Mouse (Mus musculus) stomach, embryonic 16.5 days (tissue): Measurements from ENCODE around the gene Jak3. TPM values are rescaled to one million over a fixed set of nuclear protein-coding genes. Genes with fewer than 3 reads are reported as not detected.

Experiments used
- ATAC-seq: fragments of 200-750 bp; cut with Nextera tagmentation; 2 replicates; pipeline ENCODE4 v1.8.0; 2017; ENCODE audit warnings: moderate number of reproducible peaks, moderate TSS enrichment; ENCODE audit not compliant: insufficient read depth, low FRiP score
- H3K27ac ChIP-seq: fragments of 300-500 bp; sonication (generic); 2 replicates; pipeline ENCODE4 v1.5.1; 2014; ENCODE audit warnings: low read length
- H3K27me3 ChIP-seq: fragments of 300-500 bp; sonication (generic); 2 replicates; pipeline ENCODE4 v1.6.1; 2014; ENCODE audit warnings: low read length, control low read depth, mixed read lengths; ENCODE audit not compliant: control insufficient read depth, insufficient read depth
- H3K36me3 ChIP-seq: fragments of 300-500 bp; sonication (generic); 2 replicates; pipeline ENCODE4 v1.6.1; 2014; ENCODE audit warnings: low read length; ENCODE audit not compliant: control insufficient read depth, insufficient read depth
- H3K4me1 ChIP-seq: fragments of 300-500 bp; sonication (generic); 2 replicates; pipeline ENCODE4 v1.6.1; 2014; ENCODE audit warnings: low read length, control low read depth, mixed read lengths; ENCODE audit not compliant: control insufficient read depth, insufficient read depth
- H3K4me2 ChIP-seq: fragments of 300-500 bp; sonication (generic); 2 replicates; pipeline ENCODE4 v1.6.1; 2014; ENCODE audit warnings: low read depth, low read length, mixed read lengths
- H3K4me3 ChIP-seq: fragments of 300-500 bp; sonication (generic); replicated peaks from 2 replicates; pipeline ENCODE4 v1.5.1; 2014; ENCODE audit warnings: mild to moderate bottlenecking, low read length
- H3K9ac ChIP-seq: fragments of 300-500 bp; sonication (generic); 2 replicates; pipeline ENCODE4 v1.6.1; 2014; ENCODE audit warnings: low read length
- H3K9me3 ChIP-seq: fragments of 300-500 bp; sonication (generic); replicated peaks from 2 replicates; pipeline ENCODE4 v1.6.1; 2016; ENCODE audit warnings: low read length, control low read depth; ENCODE audit not compliant: control insufficient read depth
- WGBS: fragments of 180-500 bp; shearing (Covaris S2); extraction: QIAGEN DNeasy Blood & Tissue Kit; methylation state at CpG from one replicate; pipeline ENCODE4 v1.1.7; 2014; 5-methylcytosine and 5-hydroxymethylcytosine counted together
- polyA plus RNA-seq: library from polyadenylated mRNA; unstranded; fragments of >200 nt; fragmentation: Nextera tagmentation; extraction: Ambion mirVana; gene quantifications from 2 replicates; pipeline ENCODE4 v1.2.1, GENCODE M21; 2015

The Jak3 gene
- polyA plus RNA-seq, 1 experiment from 2014 or later, result 9.5 TPM

DNA sequence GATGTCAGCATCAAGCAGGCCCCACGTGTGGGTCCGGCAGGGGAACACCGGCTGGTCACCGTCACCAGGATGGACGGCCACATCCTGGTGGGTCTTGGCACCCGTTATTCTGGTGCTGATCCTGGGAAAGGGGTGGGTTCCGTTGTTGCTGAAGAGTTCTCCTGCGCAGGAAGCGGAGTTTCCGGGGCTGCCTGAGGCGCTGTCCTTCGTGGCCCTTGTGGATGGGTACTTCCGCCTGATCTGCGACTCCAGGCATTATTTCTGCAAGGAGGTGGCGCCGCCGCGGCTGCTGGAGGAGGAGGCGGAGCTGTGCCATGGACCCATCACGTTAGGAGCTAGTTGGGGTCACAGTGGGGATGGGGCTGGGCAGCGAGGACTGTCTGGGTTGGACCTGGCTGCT, 4.4 kb downstream of the Jak3 start:
- Histone ChIP-seq H3K27ac (no peak overlapping the region), H3K27me3 (peaks cover 65% of the 10 kb centered on the region), H3K4me2 (0 out of 2 replicates have a peak overlapping the region, but pooled peaks have one; percentile 12), H3K4me1 (peaks cover 14% of the 10 kb centered on the region), H3K4me3 (no peak overlapping the region), H3K9ac (no peak overlapping the region), H3K36me3 (no peaks in the 10 kb centered on the region), H3K9me3 (no peaks in the 10 kb centered on the region)
- 30% methylated on average over 21 of the region's 21 CpGs for WGBS
- ATAC-seq, result no peak

DNA sequence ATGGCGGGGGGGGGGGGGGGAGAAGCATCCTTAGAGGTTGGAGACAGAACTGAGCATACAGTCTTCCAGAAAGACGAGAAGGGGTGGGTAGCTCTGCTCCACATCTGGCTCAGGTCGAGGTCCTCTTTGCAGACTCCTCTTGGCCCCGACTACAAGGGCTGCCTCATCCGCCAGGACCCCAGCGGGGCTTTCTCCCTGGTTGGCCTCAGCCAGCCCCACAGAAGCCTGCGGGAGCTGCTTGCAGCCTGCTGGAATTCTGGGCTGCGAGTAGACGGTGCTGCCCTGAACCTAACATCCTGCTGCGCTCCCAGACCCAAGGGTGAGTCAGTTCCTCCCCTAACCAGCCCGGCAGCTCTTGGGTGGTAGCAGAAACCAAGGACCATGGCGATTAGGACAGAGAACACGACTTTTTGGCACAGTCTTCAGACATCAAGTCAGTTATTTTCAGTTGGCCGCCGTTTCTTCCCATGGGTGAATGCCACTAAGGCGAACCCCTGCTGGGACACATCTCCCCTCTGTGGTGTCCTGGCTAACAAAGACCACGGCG, 5.3 kb downstream of the Jak3 start:
- H3K27ac ChIP-seq, result no peak overlapping the region
- ATAC-seq, result no peak
- H3K4me2 ChIP-seq, result no peak overlapping the region
- 25% methylated on average over 17 of the region's 18 CpGs for WGBS
- H3K9me3 ChIP-seq, result no peaks in the 10 kb centered on the region
- H3K9ac ChIP-seq, result no peak overlapping the region
- no peak overlapping the region for H3K4me3 ChIP-seq
- H3K36me3 ChIP-seq, result no peaks in the 10 kb centered on the region
- peaks cover 24% of the 10 kb centered on the region for H3K4me1 ChIP-seq
- peaks cover 75% of the 10 kb centered on the region for H3K27me3 ChIP-seq

- Histone ChIP-seq H3K36me3 (no peaks in the 10 kb centered on the region), H3K9ac (no peak overlapping the region), H3K27ac (no peak overlapping the region), H3K4me2 (no peak overlapping the region), H3K27me3 (peaks cover 89% of the 10 kb centered on the region), H3K4me1 (peaks cover 27% of the 10 kb centered on the region), H3K4me3 (no peak overlapping the region), H3K9me3 (no peaks in the 10 kb centered on the region)
- ATAC-seq, result no peak
- 78% methylated on average over 12 of the region's 12 CpGs for WGBS
These were observed 6.7 kb downstream of the Jak3 start for GRCm38 (mm10) chr8:71682832-71683231.

GRCm38 (mm10) chr8:71684701-71685100, 8.6 kb downstream of the Jak3 start:
- Histone ChIP-seq H3K36me3 (no peaks in the 10 kb centered on the region), H3K4me1 (peaks cover 22% of the 10 kb centered on the region), H3K4me3 (no peak overlapping the region), H3K9me3 (no peaks in the 10 kb centered on the region), H3K27me3 (peaks cover 99% of the 10 kb centered on the region), H3K27ac (no peak overlapping the region), H3K4me2 (no peak overlapping the region), H3K9ac (no peak overlapping the region)
- no peak for ATAC-seq
- WGBS, result 33% methylated on average over 10 of the region's 10 CpGs

GRCm38 (mm10) chr8:71685573-71685972, 9.5 kb downstream of the Jak3 start:
- 18% methylated on average over 29 of the region's 29 CpGs for WGBS
- no peak; the same call in 1 of the 2 replicates for ATAC-seq
- no peaks in the 10 kb centered on the region for H3K36me3 ChIP-seq
- H3K9me3 ChIP-seq, result no peaks in the 10 kb centered on the region
- H3K4me2 ChIP-seq, result peak overlapping the region; percentile 44
- H3K27ac ChIP-seq, result no peak overlapping the region
- peak overlapping the region; percentile 20 for H3K4me3 ChIP-seq
- H3K9ac ChIP-seq, result no peak overlapping the region
- H3K4me1 ChIP-seq, result peaks cover 20% of the 10 kb centered on the region
- peaks cover 99% of the 10 kb centered on the region for H3K27me3 ChIP-seq

DNA sequence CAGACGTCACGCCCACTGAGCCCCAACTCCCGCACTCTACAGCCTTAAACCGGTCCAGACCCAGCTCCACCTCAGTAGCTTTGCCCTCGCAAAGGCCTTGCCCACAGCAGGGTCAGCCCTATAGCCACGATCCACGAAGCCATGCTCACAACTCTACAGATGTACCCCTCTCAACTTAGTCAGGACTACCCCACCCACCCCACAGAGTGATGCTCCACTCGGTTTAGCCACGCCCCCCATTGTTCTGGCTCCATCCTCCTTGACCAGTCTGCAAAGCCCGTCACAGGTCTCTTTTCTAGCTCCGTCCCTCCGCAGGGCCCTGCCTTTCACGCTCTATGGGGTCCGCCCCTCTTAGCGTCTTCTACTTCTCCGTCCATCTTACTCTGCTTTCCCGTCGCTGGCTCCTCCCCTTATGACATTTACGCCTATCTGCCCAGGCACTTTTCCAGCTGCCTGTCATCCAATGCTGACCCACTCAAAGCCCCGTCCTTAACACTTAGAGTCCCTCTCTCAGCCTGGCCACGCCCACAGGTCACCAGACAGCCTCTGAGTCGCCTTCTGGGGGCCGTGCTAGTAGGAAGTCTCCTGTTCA, 10.1 kb downstream of the Jak3 start:
- H3K27me3 ChIP-seq, result peaks cover 99% of the 10 kb centered on the region
- H3K4me2 ChIP-seq, result peak overlapping the region; percentile 44
- no peak overlapping the region for H3K9ac ChIP-seq
- no peak overlapping the region for H3K27ac ChIP-seq
- H3K4me3 ChIP-seq, result peak overlapping the region; percentile 20
- ATAC-seq, result peak; percentile 39; the same call in 1 of the 2 replicates
- H3K9me3 ChIP-seq, result no peaks in the 10 kb centered on the region
- no peaks in the 10 kb centered on the region for H3K36me3 ChIP-seq
- 9% methylated on average over 23 of the region's 23 CpGs for WGBS
- peaks cover 20% of the 10 kb centered on the region for H3K4me1 ChIP-seq

DNA sequence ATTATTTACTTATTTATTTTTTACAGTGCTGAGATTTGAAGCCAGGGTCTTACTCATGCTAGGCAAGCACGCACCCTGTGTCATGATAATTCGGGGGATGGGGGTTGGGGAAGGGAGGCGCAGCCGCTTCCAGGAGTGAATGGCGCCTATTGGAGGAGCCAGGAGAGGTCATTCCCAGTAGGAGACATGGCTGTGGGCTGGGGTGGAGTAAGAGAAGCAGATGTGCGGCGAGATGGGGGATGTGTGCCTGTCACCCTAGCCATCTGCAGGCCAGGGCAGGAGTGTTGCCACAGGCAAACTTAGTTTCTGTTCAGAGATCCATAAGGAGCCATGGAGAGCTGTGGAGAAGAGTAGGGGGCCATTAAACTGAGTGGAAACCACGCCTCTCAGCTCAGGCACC, 11.5 kb downstream of the Jak3 start:
- 9% methylated on average over 8 of the region's 8 CpGs for WGBS
- H3K9me3 ChIP-seq, result no peaks in the 10 kb centered on the region
- H3K36me3 ChIP-seq, result no peaks in the 10 kb centered on the region
- H3K27ac ChIP-seq, result no peak overlapping the region
- peaks cover 15% of the 10 kb centered on the region for H3K4me1 ChIP-seq
- H3K4me2 ChIP-seq, result no peak overlapping the region
- H3K9ac ChIP-seq, result no peak overlapping the region
- H3K4me3 ChIP-seq, result no peak overlapping the region
- peaks cover 100% of the 10 kb centered on the region for H3K27me3 ChIP-seq
- ATAC-seq, result no peak

GRCm38 (mm10) chr8:71689028-71689427, 12.9 kb downstream of the Jak3 start, which contains the start of gene Insl3:
Gene Insl3, plus strand, starts transcription at chr8:71689214.
- H3K4me2 ChIP-seq, result no peak within 1 kb of the TSS
- H3K9me3 ChIP-seq, result no peaks in the 10 kb centered on the region
- no peak within 1 kb of the TSS for H3K27ac ChIP-seq
- no peak within 1 kb of the TSS for H3K4me3 ChIP-seq
- H3K36me3 ChIP-seq, result no peaks in the 10 kb centered on the region
- peaks cover 100% of the 10 kb centered on the region for H3K27me3 ChIP-seq
- no peak for ATAC-seq
- no peak within 1 kb of the TSS for H3K9ac ChIP-seq
- peaks cover 19% of the 10 kb centered on the region for H3K4me1 ChIP-seq
- WGBS, result 10% methylated on average over 33 of the region's 33 CpGs

DNA sequence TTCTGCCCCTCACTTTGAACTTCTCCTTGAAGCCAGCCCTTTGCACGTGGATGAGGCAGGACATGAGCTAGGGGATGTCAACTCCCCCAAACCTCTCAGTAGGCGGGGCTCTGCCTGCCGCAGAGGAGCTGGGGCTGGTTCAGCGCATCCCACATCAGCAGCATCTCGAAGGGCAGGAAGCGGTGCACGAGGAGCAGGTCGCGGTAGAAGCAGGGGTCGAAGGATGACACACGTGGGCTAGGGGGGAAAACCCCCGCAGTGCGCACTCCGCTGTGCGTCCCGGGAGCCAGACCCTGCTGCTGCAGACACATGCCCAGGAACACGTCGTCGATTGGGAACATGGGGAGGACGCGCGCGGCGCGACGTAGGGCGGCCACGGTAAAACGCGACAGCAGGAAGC, 16.4 kb downstream of the Jak3 start:
- H3K4me3 ChIP-seq, result peak overlapping the region; percentile 18
- no peak for ATAC-seq
- no peak overlapping the region for H3K9ac ChIP-seq
- H3K4me1 ChIP-seq, result peaks cover 6% of the 10 kb centered on the region
- H3K27me3 ChIP-seq, result peaks cover 76% of the 10 kb centered on the region
- no peaks in the 10 kb centered on the region for H3K9me3 ChIP-seq
- no peaks in the 10 kb centered on the region for H3K36me3 ChIP-seq
- H3K27ac ChIP-seq, result no peak overlapping the region
- no peak overlapping the region for H3K4me2 ChIP-seq
- 17% methylated on average over 30 of the region's 30 CpGs for WGBS
